Mouse (Mus musculus) liver, adult 2 months (tissue): Measurements from ENCODE around the gene Bicdl1. TPM values are rescaled to one million over a fixed set of nuclear protein-coding genes. Genes with fewer than 3 reads are reported as not detected.

Experiments used
- DNase-seq: peaks from one replicate; pipeline ENCODE4 v3.0.0-alpha.2; 2011; ENCODE audit warnings: low read depth, low spot score; ENCODE audit errors: extremely low read depth
- H3K27ac ChIP-seq: fragments of 200-500 bp; replicated peaks from 2 replicates; pipeline ENCODE4 v1.5.1; 2012; ENCODE audit warnings: low read depth, mild to moderate bottlenecking, control low read depth, inconsistent platforms, low read length; ENCODE audit not compliant: insufficient read depth
- H3K27me3 ChIP-seq: fragments of 200-500 bp; 2 replicates; pipeline ENCODE4 v1.6.1; 2012; ENCODE audit warnings: mild to moderate bottlenecking, moderate library complexity, low read length, inconsistent platforms; ENCODE audit not compliant: control insufficient read depth, insufficient read depth
- H3K36me3 ChIP-seq: fragments of 200-500 bp; 2 replicates; pipeline ENCODE4 v1.6.1; 2012; ENCODE audit warnings: low read length, inconsistent platforms; ENCODE audit not compliant: control insufficient read depth, insufficient read depth
- H3K4me1 ChIP-seq: fragments of 200-500 bp; 2 replicates; pipeline ENCODE4 v1.6.1; 2011; ENCODE audit warnings: low read length; ENCODE audit not compliant: control insufficient read depth, insufficient read depth
- H3K4me3 ChIP-seq: fragments of 200-500 bp; 2 replicates; pipeline ENCODE4 v1.5.1; 2011; ENCODE audit warnings: low read depth, mild to moderate bottlenecking, control low read depth, low read length, moderate library complexity; ENCODE audit not compliant: insufficient read depth
- H3K79me2 ChIP-seq: fragments of 200-500 bp; 2 replicates; pipeline ENCODE4 v1.6.1; 2012; ENCODE audit warnings: inconsistent platforms, mild to moderate bottlenecking, low read length, moderate library complexity; ENCODE audit not compliant: control insufficient read depth, insufficient read depth
- H3K9ac ChIP-seq: fragments of 200-500 bp; 2 replicates; pipeline ENCODE4 v1.6.1; 2012; ENCODE audit warnings: low read depth, mild to moderate bottlenecking, control low read depth, inconsistent platforms, low read length
- CTCF ChIP-seq: fragments of 200-500 bp; IDR thresholded peaks from 2 replicates; pipeline ENCODE4 v1.5.1; 2011; ENCODE audit warnings: low read depth, low read length, control low read depth
- POLR2A ChIP-seq: fragments of 200-500 bp; IDR thresholded peaks from 2 replicates; pipeline ENCODE4 v1.6.1; 2011; ENCODE audit warnings: low read length, control low read depth; ENCODE audit not compliant: insufficient read depth; ENCODE audit errors: extremely low read depth
- WGBS: fragments of 180-500 bp; shearing (Covaris S2); methylation state at CpG from one replicate; pipeline ENCODE4 v1.1.7; 2018; 5-methylcytosine and 5-hydroxymethylcytosine counted together
- polyA plus RNA-seq: library from polyadenylated mRNA; depleted of rRNA; stranded (reverse); fragments of >200 nt; gene quantifications from 2 replicates; pipeline ENCODE4 v1.2.3, GENCODE M21; 2012
- total RNA-seq: library from RNA; depleted of rRNA; stranded (reverse); fragments of >200 nt; gene quantifications from 2 replicates; pipeline ENCODE4 v1.2.3, GENCODE M21; 2014

The Bicdl1 gene
- total and polyA plus RNA-seq, 2 experiments = 1.1 to 3.1 TPM

DNA sequence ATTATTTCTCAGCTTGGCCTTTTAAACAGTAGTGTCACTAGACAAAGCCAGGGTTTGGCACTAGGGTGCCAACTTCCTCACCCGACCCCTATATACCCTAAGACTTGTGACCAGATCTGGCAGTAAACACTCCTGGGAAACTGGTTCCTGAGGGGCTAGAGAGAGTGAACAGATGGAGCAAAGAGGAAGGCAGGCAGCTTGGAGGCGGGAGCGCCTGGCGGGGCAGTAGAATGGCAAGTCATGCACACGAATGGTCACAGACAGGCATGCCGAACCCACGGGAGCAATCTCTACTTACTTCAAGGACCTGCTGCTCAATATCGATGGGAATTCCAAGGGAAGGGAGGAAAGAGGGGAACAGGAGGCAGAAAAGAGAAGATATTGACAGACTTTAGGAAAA is 59.6 kb downstream of the Bicdl1 start:
- TF ChIP-seq CTCF (no peak), POLR2A (no peak)
- no peaks in the 10 kb centered on the region for H3K79me2 ChIP-seq
- no peaks in the 10 kb centered on the region for H3K27me3 ChIP-seq
- no peak overlapping the region for H3K4me3 ChIP-seq
- DNase-seq = no peak
- WGBS = 85% methylated on average over 8 of the region's 8 CpGs
- H3K27ac ChIP-seq = no peak overlapping the region
- H3K36me3 ChIP-seq = no peaks in the 10 kb centered on the region
- H3K4me1 ChIP-seq = no peaks in the 10 kb centered on the region
- H3K9ac ChIP-seq = no peak overlapping the region

DNA sequence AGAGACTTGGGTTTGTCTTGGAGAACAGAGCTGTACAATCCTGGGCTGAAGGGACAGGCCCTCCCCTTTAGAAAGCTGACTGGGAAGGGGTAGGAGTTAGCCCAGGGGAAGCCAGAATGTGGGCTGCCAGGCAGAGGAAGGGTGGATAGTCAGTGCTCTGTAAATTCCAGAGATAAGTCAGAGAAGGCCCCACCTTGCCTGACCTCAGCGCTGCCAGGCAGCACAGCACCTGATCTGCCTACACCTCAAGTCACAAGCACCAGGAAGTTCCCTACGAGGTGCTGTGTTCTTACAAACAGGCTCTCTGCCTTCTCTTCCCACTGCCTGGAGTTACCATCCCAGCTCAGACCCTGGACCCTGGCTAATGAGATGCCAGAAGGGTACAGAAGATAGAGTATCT is 61.0 kb downstream of the Bicdl1 start:
- Histone ChIP-seq H3K79me2 (no peaks in the 10 kb centered on the region), H3K27ac (no peak overlapping the region), H3K9ac (no peak overlapping the region), H3K4me3 (no peak overlapping the region), H3K36me3 (no peaks in the 10 kb centered on the region), H3K27me3 (no peaks in the 10 kb centered on the region), H3K4me1 (no peaks in the 10 kb centered on the region)
- WGBS = 72% methylated on average over 2 of the region's 2 CpGs
- no peak for TF ChIP-seq CTCF
- TF ChIP-seq POLR2A = no peak
- DNase-seq = no peak

DNA sequence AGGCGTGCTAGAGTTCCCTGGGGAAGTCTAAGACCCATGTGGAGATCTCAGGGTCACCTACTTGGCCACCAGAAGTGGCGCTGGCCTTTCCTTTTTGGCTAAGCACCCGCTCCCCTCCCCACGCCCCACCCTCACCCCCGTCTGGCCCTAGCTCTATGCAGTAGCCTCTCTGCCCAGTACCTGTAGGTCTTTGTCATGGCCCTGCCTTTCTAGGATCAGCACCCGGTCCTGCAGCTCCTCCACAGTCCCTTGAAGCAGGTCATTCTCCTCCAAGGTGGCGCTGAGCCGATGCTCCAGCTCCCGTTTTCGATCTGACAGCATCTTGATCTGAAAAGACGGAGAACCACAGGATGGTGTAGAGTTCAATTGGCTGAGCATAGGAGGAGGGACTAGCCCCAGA is 61.4 kb downstream of the Bicdl1 start:
- TF ChIP-seq CTCF = no peak
- TF ChIP-seq POLR2A = no peak
- H3K4me3 ChIP-seq = no peak overlapping the region
- WGBS = 89% methylated on average over 11 of the region's 11 CpGs
- no peak overlapping the region for H3K27ac ChIP-seq
- H3K79me2 ChIP-seq = no peaks in the 10 kb centered on the region
- H3K36me3 ChIP-seq = no peaks in the 10 kb centered on the region
- H3K4me1 ChIP-seq = no peaks in the 10 kb centered on the region
- no peak for DNase-seq
- no peaks in the 10 kb centered on the region for H3K27me3 ChIP-seq
- no peak overlapping the region for H3K9ac ChIP-seq

DNA sequence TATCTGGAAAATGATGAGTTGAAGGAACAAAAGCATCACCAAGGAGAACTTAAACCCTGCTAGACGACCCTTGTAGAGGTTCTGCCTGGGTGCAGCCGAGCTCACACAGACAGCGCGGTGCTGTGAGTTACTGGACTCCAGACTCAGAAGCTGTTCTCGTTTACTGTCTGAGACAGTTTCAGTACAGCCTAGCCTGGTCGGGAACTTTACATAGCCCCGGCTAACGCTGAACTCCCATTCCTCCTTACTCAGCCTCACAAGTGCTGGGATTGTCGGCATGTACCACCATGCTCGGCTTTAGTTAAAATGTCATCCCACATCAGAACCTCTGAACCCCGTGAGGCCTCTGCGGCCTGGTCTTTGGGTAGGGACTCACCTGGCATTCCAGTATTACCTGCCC is 62.4 kb downstream of the Bicdl1 start:
- no peak for DNase-seq
- no peaks in the 10 kb centered on the region for H3K36me3 ChIP-seq
- H3K4me1 ChIP-seq = no peaks in the 10 kb centered on the region
- no peak overlapping the region for H3K9ac ChIP-seq
- H3K4me3 ChIP-seq = no peak overlapping the region
- no peak overlapping the region for H3K27ac ChIP-seq
- no peaks in the 10 kb centered on the region for H3K79me2 ChIP-seq
- 89% methylated on average over 12 of the region's 12 CpGs for WGBS
- TF ChIP-seq CTCF (no peak), POLR2A (no peak)
- no peaks in the 10 kb centered on the region for H3K27me3 ChIP-seq

DNA sequence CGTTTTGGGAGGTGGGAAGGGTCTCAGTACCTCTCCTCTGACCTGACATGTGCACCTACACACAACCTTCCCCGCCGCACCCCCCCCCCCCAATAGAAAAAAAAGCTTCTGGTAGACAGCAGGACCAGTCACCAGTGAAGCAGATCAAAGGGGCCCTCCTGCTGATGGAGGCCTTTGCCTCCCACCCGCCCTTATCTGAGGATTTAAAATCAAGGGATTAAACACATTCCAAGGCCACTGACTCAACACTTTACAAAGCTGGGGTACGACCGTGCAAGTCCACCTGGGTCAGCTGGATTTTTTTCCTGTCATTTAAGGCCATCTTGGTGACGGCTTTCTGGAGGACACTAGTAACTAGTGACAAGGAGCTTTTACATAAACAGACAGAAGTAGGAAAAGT is 63.5 kb downstream of the Bicdl1 start:
- H3K27ac ChIP-seq = no peak overlapping the region
- no peaks in the 10 kb centered on the region for H3K4me1 ChIP-seq
- H3K27me3 ChIP-seq = no peaks in the 10 kb centered on the region
- DNase-seq = no peak
- H3K9ac ChIP-seq = no peak overlapping the region
- 74% methylated on average over 7 of the region's 7 CpGs for WGBS
- H3K36me3 ChIP-seq = no peaks in the 10 kb centered on the region
- H3K4me3 ChIP-seq = no peak overlapping the region
- TF ChIP-seq CTCF (no peak), POLR2A (no peak)
- H3K79me2 ChIP-seq = no peaks in the 10 kb centered on the region

DNA sequence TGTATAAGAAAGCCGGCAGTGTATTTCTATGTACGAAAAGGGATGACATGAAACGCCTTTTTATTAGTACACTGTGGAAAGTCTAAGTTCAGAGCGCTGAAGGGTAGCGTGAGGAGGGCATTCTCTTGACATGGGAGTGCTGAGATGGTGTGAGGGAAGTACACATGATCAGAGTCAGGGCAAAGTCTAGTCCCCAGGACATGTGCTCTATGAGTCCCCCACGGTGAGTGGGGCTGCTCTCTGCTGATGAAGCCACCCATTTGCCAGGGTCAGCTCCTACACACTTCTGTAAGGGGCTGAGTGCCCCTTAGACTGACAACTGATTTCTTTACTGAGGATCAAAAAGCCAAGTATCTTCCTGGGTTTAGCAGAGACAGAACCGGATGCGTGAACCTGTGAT is 64.2 kb downstream of the Bicdl1 start:
- H3K27ac ChIP-seq = no peak overlapping the region
- H3K27me3 ChIP-seq = no peaks in the 10 kb centered on the region
- no peaks in the 10 kb centered on the region for H3K4me1 ChIP-seq
- H3K9ac ChIP-seq = no peak overlapping the region
- DNase-seq = no peak
- no peaks in the 10 kb centered on the region for H3K36me3 ChIP-seq
- no peak for TF ChIP-seq POLR2A
- no peak for TF ChIP-seq CTCF
- H3K79me2 ChIP-seq = no peaks in the 10 kb centered on the region
- 88% methylated on average over 8 of the region's 8 CpGs for WGBS
- H3K4me3 ChIP-seq = no peak overlapping the region
